ENCODE assay signal across 8 mouse cellular contexts in the genomic region with DNA sequence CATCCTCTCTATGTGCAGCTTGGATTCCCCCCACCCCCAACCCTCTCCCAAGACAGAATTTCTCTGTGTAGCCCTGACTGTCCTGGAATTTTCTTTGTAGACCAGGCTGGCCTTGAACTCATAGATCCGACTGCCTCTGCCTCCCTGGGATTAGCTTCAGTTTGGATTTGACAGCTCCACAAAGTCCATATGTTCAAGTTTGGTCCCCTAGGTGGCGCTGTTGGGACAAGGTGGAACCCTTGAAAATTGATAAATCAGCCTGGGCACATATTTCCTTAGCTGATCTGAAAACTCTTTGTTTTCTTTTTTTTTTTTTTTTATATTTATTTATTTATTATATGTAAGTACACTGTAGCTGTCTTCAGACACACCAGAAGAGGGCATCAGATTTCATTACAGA. TPM values are rescaled to one million over a fixed set of nuclear protein-coding genes. Genes with fewer than 3 reads are reported as not detected.
DNase-seq lines count a peak whose midpoint lies in the region.

No protein-coding gene starts in this region.

- peak; percentile 59 for DNase-seq in gastrocnemius, adult 18-20 months (ENCODE audit: low spot score)
- DNase-seq in gastrocnemius, postnatal 25 days, result no peak
- DNase-seq in ovary, postnatal 36 days (ENCODE audit: low spot score), result peak; percentile 37
- no peak for DNase-seq in ovary, adult 18-20 months (ENCODE audit: low spot score)
- DNase-seq in adrenal gland, postnatal 25 days, result peak; percentile 79
- DNase-seq in gastrocnemius, postnatal 10 days, result peak; percentile 70
- peak; percentile 79 for DNase-seq in lung, postnatal 10 days
- peak; percentile 57 for DNase-seq in thymus, postnatal 0 days (ENCODE audit: low spot score)

RNA-seq across cellular contexts. Expression of gene Zfp691, which starts 16.8 kb away (rescaled TPM):
- total RNA-seq in gastrocnemius, adult 18-20 months (2021), result 10 to 100 TPM; 18.5 TPM
- total RNA-seq in gastrocnemius, postnatal 25 days (2021), result 10 to 100 TPM; 16.3 to 17.5 TPM
- total RNA-seq in adrenal gland, postnatal 25 days (2021), result 15.3 and 16.6 TPM in 2 replicates
- total RNA-seq in gastrocnemius, postnatal 10 days (2021), result 1 to 10 TPM; 8.7 to 8.9 TPM
- 3.6 and 7.2 TPM in 2 replicates for polyA plus RNA-seq in thymus, postnatal 0 days (2015; fragmentation: Nextera tagmentation; extraction: Ambion mirVana)

RNA-seq across cellular contexts. Expression of gene Ermap, which starts 32.6 kb away (rescaled TPM):
- not detected for total RNA-seq in gastrocnemius, adult 18-20 months (2021)
- total RNA-seq in gastrocnemius, postnatal 25 days (2021), result not detected
- 0.30 TPM in 1 of 2 replicates, not detected in the other for total RNA-seq in adrenal gland, postnatal 25 days (2021)
- total RNA-seq in gastrocnemius, postnatal 10 days (2021), result 1 to 10 TPM in 1 of 2 experiments, under 1 TPM in 1; 0.49 to 1.9 TPM
- polyA plus RNA-seq in thymus, postnatal 0 days (2015; fragmentation: Nextera tagmentation; extraction: Ambion mirVana), result 0.31 and 0.66 TPM in 2 replicates

RNA-seq across cellular contexts. Expression of gene Svbp, which starts 37.9 kb away (rescaled TPM):
- 10 to 100 TPM in 1 of 2 experiments, 1 to 10 TPM in 1; 9.3 to 12.2 TPM for total RNA-seq in gastrocnemius, adult 18-20 months (2021)
- total RNA-seq in gastrocnemius, postnatal 25 days (2021), result 10 to 100 TPM; 13.9 to 17.4 TPM
- 17.7 and 20.2 TPM in 2 replicates for total RNA-seq in adrenal gland, postnatal 25 days (2021)
- total RNA-seq in gastrocnemius, postnatal 10 days (2021), result 10 to 100 TPM; 38.2 to 44.7 TPM
- polyA plus RNA-seq in thymus, postnatal 0 days (2015; fragmentation: Nextera tagmentation; extraction: Ambion mirVana), result 136 TPM in 2 replicates

RNA-seq across cellular contexts. Expression of gene Slc2a1, which starts 48.7 kb away (rescaled TPM):
- total RNA-seq in gastrocnemius, adult 18-20 months (2021), result 1 to 10 TPM; 6.2 to 7.5 TPM
- total RNA-seq in gastrocnemius, postnatal 25 days (2021), result 1 to 10 TPM; 4.0 to 5.5 TPM
- 19.7 and 21.6 TPM in 2 replicates for total RNA-seq in adrenal gland, postnatal 25 days (2021)
- 1 to 10 TPM; 5.2 to 5.4 TPM for total RNA-seq in gastrocnemius, postnatal 10 days (2021)
- polyA plus RNA-seq in thymus, postnatal 0 days (2015; fragmentation: Nextera tagmentation; extraction: Ambion mirVana), result 19.9 and 21.4 TPM in 2 replicates

Comparison
In these comparisons a context has a peak if more than half of its experiments do, and no peak if none do; other contexts are left out.
1. DNase-seq: peak in gastrocnemius, adult 18-20 months (single experiment), ovary, postnatal 36 days (single experiment), adrenal gland, postnatal 25 days (single experiment), gastrocnemius, postnatal 10 days (single experiment), lung, postnatal 10 days (single experiment) and thymus, postnatal 0 days (single experiment); none in gastrocnemius, postnatal 25 days (single experiment) and ovary, adult 18-20 months (single experiment).